Mouse (Mus musculus) embryonic facial prominence, embryonic 14.5 days (tissue): ENCODE results near the gene Atf5. TPM values are rescaled to one million over a fixed set of nuclear protein-coding genes. Genes with fewer than 3 reads are reported as not detected.

Source experiments
- ATAC-seq: fragments of 200-750 bp; cut with Nextera tagmentation; 2 replicates; pipeline ENCODE4 v1.8.0; 2017; ENCODE audit warnings: low read depth, moderate number of reproducible peaks, moderate TSS enrichment
- DNase-seq: peaks from one replicate; pipeline ENCODE4 v3.0.0-alpha.2; 2015; ENCODE audit warnings: low spot score
- H3K27ac ChIP-seq: fragments of 300-500 bp; sonication (generic); replicated peaks from 2 replicates; pipeline ENCODE4 v1.5.1; 2014; ENCODE audit warnings: low read depth, mild to moderate bottlenecking, low read length, moderate library complexity
- H3K27me3 ChIP-seq: fragments of 300-500 bp; sonication (generic); replicated peaks from 2 replicates; pipeline ENCODE4 v1.6.1; 2014; ENCODE audit warnings: low read length; ENCODE audit not compliant: control insufficient read depth, insufficient read depth
- H3K36me3 ChIP-seq: fragments of 300-500 bp; sonication (generic); 2 replicates; pipeline ENCODE4 v1.6.1; 2014; ENCODE audit warnings: low read length, mixed read lengths; ENCODE audit not compliant: control insufficient read depth, insufficient read depth
- H3K4me1 ChIP-seq: fragments of 300-500 bp; sonication (generic); 2 replicates; pipeline ENCODE4 v1.6.1; 2014; ENCODE audit warnings: antibody characterized with exemption, low read length; ENCODE audit not compliant: control insufficient read depth, insufficient read depth
- H3K4me2 ChIP-seq: fragments of 300-500 bp; sonication (generic); 2 replicates; pipeline ENCODE4 v1.6.1; 2014; ENCODE audit warnings: low read depth, mild to moderate bottlenecking, low read length, moderate library complexity, mixed read lengths
- H3K4me3 ChIP-seq: fragments of 300-500 bp; sonication (generic); 2 replicates; pipeline ENCODE4 v1.5.1; 2014; ENCODE audit warnings: low read depth, mild to moderate bottlenecking, low read length
- H3K9ac ChIP-seq: fragments of 300-500 bp; sonication (generic); 2 replicates; pipeline ENCODE4 v1.6.1; 2014; ENCODE audit warnings: low read depth, mild to moderate bottlenecking, low read length, moderate library complexity, mixed read lengths
- H3K9me3 ChIP-seq: fragments of 300-500 bp; sonication (generic); 2 replicates; pipeline ENCODE4 v1.6.1; 2016; ENCODE audit warnings: low read length; ENCODE audit not compliant: control insufficient read depth
- WGBS: fragments of 180-500 bp; shearing (Covaris S2); extraction: QIAGEN DNeasy Blood & Tissue Kit; methylation state at CpG from one replicate; pipeline ENCODE4 v1.1.7; 2014; 5-methylcytosine and 5-hydroxymethylcytosine counted together
- polyA plus RNA-seq: library from polyadenylated mRNA; unstranded; fragments of >200 nt; fragmentation: Nextera tagmentation; extraction: Ambion mirVana; gene quantifications from 2 replicates; pipeline ENCODE4 v1.2.1, GENCODE M21; 2014

Gene Atf5
- 6.8 and 6.9 TPM in 2 replicates for polyA plus RNA-seq

DNA sequence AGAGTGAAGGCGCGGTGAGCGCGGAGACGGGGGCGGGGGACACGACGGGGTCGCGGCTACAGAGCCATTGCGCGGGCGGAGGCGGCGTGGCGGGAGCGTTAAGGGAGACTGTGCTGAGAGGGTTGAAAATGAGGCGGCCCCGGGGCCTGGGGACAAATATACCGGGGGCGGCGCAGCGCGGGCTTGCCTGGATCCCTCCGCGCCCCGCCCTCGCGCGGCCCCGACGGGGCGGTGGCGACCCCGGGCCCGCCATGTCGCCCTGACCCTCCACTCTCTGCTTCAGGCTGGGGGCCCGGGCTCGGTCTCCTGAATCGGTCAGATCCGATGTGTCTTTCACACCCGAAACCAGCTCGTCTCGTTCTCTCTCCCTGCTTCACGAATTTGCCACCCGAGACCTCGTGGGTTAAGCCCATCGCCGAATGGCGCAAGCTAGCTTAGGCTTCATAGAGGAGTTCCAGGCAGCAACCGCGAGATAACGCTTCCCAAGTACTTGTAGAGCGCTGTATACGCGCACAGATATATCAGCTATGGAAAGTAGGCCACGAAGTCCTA, at the start of gene Atf5:
Atf5 (minus strand) TSS at position 189 of the 552 bp plus-strand sequence.
- Histone ChIP-seq H3K27ac (peak within 1 kb of the TSS; percentile 97), H3K4me3 (peak within 1 kb of the TSS; percentile 86), H3K4me1 (peaks cover 20% of the 10 kb centered on the region), H3K9ac (peak within 1 kb of the TSS; percentile 99), H3K36me3 (peaks cover 18% of the 10 kb centered on the region), H3K27me3 (no peaks in the 10 kb centered on the region), H3K4me2 (peak within 1 kb of the TSS; percentile 76), H3K9me3 (no peaks in the 10 kb centered on the region)
- under 1% methylated on average over 22 of the region's 57 CpGs for WGBS
- ATAC-seq (peak; percentile 24), DNase-seq (peak; percentile 74)

GRCm38 (mm10) chr7:44864595-44865542, 48.4 kb upstream of the Atf5 start:
- Histone ChIP-seq H3K4me2 (no peak overlapping the region), H3K9ac (peak overlapping the region; percentile 8; the same call in 1 of the 2 replicates), H3K27me3 (no peaks in the 10 kb centered on the region), H3K36me3 (peaks cover 60% of the 10 kb centered on the region), H3K9me3 (no peaks in the 10 kb centered on the region), H3K4me1 (peaks cover 26% of the 10 kb centered on the region), H3K27ac (no peak overlapping the region), H3K4me3 (no peak overlapping the region)
- ATAC-seq (no peak), DNase-seq (peak; percentile 35)
- 80% methylated on average over 21 of the region's 24 CpGs for WGBS

- peaks cover 26% of the 10 kb centered on the region for H3K4me1 ChIP-seq
- DNase-seq (no peak), ATAC-seq (no peak)
- no peak overlapping the region for H3K4me3 ChIP-seq
- WGBS = 85% methylated on average over 10 of the region's 11 CpGs
- H3K9ac ChIP-seq = no peak overlapping the region
- no peak overlapping the region for H3K27ac ChIP-seq
- H3K36me3 ChIP-seq = peaks cover 63% of the 10 kb centered on the region
- H3K4me2 ChIP-seq = no peak overlapping the region
- no peaks in the 10 kb centered on the region for H3K27me3 ChIP-seq
- no peaks in the 10 kb centered on the region for H3K9me3 ChIP-seq
Observed at GRCm38 (mm10) chr7:44863982-44864494, 47.6 kb upstream of the Atf5 start.

DNA sequence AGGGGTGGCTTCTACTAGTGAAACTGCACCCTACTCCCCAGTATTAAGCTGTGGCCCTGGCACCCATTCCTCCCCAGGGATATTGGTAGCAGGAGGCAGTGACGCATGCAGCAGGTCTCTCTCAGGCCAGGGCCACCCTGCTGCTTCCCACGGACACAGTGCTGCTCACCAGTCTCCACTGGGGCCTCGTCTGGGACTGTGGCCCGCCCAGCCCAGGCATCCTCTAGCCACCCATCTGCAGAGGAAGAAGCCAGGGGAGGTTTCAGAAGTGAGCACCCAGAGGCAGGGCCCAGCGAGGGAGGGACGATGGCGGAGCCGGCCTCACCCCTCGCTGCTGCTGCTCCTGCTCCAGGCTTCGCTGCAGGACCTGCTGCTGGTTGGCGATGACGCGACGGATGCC, 46.8 kb upstream of the Atf5 start:
- Histone ChIP-seq H3K4me1 (peaks cover 29% of the 10 kb centered on the region), H3K36me3 (peaks cover 63% of the 10 kb centered on the region), H3K4me3 (no peak overlapping the region), H3K27ac (no peak overlapping the region), H3K9me3 (no peaks in the 10 kb centered on the region), H3K9ac (no peak overlapping the region), H3K4me2 (no peak overlapping the region), H3K27me3 (no peaks in the 10 kb centered on the region)
- DNase-seq (no peak), ATAC-seq (no peak)
- 87% methylated on average over 14 of the region's 14 CpGs for WGBS

DNA sequence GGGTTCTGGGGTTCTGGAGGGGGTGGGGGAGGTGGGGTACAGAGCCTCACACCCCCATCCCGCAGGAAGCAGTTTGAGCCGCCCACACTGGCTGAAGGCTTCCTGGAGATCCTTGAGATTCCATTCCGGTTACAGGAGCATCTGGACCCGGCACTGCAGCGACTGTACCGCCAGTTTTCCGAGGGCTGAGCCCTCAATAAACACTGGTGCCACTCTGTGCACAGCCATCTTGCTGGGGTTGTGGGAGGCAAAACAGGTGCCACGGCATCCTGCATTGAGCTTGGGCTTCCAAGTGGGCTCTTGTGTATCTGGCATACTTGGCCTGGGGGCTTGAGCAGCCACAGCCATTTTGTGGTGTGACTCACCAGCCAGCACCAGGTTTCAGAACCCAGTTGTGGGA, 46.0 kb upstream of the Atf5 start:
- WGBS = 79% methylated on average over 8 of the region's 8 CpGs
- Histone ChIP-seq H3K9ac (no peak overlapping the region), H3K4me2 (no peak overlapping the region), H3K9me3 (no peaks in the 10 kb centered on the region), H3K4me3 (no peak overlapping the region), H3K27ac (no peak overlapping the region), H3K4me1 (peaks cover 26% of the 10 kb centered on the region), H3K27me3 (no peaks in the 10 kb centered on the region), H3K36me3 (peaks cover 63% of the 10 kb centered on the region)
- no peak for DNase-seq
- ATAC-seq = no peak

DNA sequence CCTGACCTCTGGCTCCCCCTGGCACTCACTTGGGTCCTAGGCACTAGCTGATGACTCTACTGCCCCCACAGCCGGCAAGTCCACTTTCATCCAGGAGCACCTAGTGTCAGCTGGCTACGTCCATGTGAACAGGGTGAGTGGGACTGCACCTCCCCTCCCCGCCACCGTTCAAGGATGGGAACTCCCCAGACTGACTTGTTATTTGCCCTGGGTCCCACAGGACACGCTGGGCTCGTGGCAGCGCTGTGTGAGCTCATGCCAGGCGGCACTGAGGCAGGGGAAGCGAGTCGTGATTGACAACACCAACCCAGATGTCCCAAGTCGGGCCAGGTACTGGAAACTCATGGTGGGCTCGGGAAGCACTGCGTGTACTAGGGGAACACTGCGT, 45.0 kb upstream of the Atf5 start:
- Histone ChIP-seq H3K27me3 (no peaks in the 10 kb centered on the region), H3K4me1 (peaks cover 20% of the 10 kb centered on the region), H3K27ac (no peak overlapping the region; the same call in 1 of the 2 replicates), H3K36me3 (peaks cover 56% of the 10 kb centered on the region), H3K4me2 (no peak overlapping the region), H3K4me3 (no peak overlapping the region), H3K9ac (no peak overlapping the region), H3K9me3 (no peaks in the 10 kb centered on the region)
- ATAC-seq (no peak), DNase-seq (no peak)
- 84% methylated on average over 14 of the region's 14 CpGs for WGBS

DNA sequence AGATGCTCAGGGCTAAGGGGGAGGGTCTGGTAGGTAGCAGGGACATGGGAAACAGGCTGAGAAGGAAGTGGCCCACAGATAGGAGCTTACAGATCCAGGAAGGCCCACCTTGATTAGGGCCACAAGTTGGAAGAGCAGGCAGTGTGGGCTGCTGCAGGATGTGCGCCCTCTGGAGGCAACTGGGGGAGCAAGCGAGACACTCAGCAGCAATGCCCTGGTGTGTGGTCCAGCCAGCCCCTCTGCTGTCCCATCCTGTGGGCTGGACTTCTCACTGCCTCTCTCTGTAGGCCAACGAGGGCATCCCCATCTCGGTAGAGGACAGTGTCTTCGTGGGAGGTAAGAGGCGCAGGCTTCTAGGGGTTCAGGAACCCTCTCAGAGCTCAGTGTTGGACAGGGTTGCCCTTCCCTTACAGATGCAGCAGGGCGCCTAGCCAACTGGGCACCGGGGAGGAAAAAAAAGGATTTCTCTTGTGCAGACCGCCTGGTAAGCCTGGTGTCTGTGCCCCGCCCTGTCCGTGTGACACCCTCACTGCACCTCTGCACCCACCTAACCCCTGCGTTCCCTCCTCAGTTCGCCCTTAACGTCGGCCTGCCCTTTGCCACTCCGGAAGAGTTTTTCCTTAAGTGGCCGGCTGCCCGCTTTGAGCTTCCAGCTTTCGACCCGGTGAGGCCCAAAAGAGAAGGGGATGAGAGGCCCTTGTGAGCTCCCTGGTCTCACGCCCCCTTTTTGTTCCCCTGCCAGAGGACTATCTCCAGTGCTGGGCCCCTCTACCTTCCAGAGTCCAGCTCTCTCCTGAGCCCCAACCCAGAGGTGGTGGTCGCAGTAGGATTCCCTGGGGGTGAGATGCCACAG, 44.3 kb upstream of the Atf5 start:
- Histone ChIP-seq H3K9me3 (no peaks in the 10 kb centered on the region), H3K4me2 (no peak overlapping the region), H3K9ac (no peak overlapping the region; the same call in 1 of the 2 replicates), H3K36me3 (peaks cover 50% of the 10 kb centered on the region), H3K4me1 (peaks cover 17% of the 10 kb centered on the region), H3K27me3 (no peaks in the 10 kb centered on the region), H3K27ac (peak overlapping the region; percentile 49), H3K4me3 (no peak overlapping the region)
- WGBS = 60% methylated on average over 20 of the region's 22 CpGs
- ATAC-seq (peak; percentile 38; the same call in 1 of the 2 replicates), DNase-seq (peak; percentile 65)

GRCm38 (mm10) chr7:44859896-44860295, 43.4 kb upstream of the Atf5 start:
- H3K4me3 ChIP-seq = no peak overlapping the region
- 90% methylated on average over 11 of the region's 11 CpGs for WGBS
- peaks cover 41% of the 10 kb centered on the region for H3K36me3 ChIP-seq
- peaks cover 19% of the 10 kb centered on the region for H3K4me1 ChIP-seq
- no peak overlapping the region for H3K9ac ChIP-seq
- H3K27me3 ChIP-seq = no peaks in the 10 kb centered on the region
- no peak for ATAC-seq
- no peak overlapping the region for H3K4me2 ChIP-seq
- DNase-seq = no peak
- H3K9me3 ChIP-seq = no peaks in the 10 kb centered on the region
- H3K27ac ChIP-seq = no peak overlapping the region
